Mouse (Mus musculus) frontal cortex, postnatal 25 days (tissue): ENCODE measurements around the gene Ppbp.
"Not testable (repeated sequence)": the region's sequence is repeated elsewhere in the genome, so short reads cannot be mapped to it uniquely, and the experiment has no call there.

ENCODE experiments used
- DNase-seq, 2 experiments: peaks; one replicate each; pipeline ENCODE4 v3.0.0; 2022; ENCODE audit warnings: low spot score in 2 of 2

Ppbp gene

GRCm38 (mm10) chr5:90785659-90786588 lies 17.6 kb downstream of the Ppbp start, which contains the start of gene Cxcl3:
Cxcl3 (plus strand) TSS chr5:90786103.
- no peak for DNase-seq

- no peak for DNase-seq
These were observed 19.8 kb downstream of the Ppbp start for GRCm38 (mm10) chr5:90788114-90788513.

DNA sequence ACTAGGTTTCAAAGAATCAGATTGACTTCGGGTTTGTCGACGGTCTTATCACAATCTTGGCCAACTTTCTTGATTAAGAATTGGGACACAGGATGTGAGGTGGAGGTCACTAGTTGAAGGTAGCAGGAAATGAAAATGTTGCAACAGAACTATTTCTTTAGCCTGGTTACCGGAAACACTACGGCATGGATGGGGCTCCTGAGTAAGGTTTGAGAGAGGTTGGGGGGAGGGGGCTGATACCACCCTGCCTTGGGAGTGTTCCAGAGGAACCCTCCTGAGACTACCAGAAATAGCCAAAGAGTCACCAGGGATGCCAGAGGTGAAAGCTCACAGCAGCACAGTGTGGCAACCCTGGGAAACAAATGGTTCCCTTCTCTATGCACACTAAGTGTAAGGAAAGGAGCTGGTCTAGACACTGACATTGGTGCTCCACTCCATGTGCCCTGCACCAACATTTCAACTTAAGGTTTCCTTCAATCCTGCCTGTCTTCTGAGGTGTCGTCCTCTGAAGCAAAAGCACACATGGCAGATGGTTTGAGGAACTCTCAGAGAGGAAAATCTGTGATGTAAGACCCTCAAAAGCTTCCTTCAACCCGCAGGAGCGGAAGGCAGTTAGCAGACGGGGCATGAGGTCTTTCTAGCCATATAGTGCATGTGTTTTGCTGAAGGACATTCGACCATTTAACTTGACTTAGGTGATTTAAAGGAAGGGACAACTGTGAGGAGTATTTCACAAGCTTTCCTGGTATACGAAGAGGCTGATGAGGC lies 21.2 kb downstream of the Ppbp start:
- DNase-seq = no peak

DNA sequence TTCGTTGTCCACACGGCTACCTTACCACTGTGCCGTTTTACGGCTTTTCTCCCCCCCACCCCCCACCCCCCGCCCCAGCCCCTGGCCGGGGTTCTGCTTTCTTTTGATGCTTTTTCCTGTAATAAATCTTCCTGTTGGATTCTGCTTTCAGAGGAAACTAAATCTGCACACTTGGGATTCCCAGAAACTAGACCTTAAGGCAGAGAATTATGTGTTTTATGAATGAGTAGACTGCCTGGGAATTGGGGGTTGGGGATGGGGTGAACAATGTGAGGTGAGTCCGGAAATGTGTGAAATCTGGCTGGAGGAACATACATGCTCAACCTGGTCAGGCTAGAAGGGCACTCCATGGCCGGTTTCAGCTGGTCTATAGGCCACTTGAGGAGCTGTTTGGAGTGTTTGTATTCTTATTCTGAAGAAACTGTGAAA lies 21.8 kb downstream of the Ppbp start:
- no peak for DNase-seq

DNA sequence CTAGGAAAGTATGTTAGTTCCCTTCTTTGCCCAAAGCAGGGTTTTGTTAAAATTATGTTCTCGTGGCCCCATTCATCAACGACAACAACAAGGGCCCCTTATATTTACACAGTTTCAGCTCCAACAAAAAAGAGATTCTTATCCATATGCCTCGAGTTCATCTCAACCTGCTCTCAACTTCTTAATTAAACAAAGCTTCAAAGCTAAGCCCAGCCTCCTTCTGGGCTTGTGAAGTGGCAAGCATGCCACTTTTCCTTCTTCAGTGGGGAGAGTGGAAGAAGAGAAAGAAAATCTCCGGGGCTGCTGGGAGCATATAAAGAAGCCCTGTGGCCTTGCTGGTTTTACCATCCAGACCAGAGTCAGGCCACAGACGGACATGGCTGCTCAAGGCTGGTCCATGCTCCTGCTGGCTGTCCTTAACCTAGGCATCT lies 25.9 kb downstream of the Ppbp start, which contains the start of gene Cxcl15:
Cxcl15 (plus strand) TSS at position 340 of the 431 bp plus-strand sequence.
- no peak for DNase-seq

DNA sequence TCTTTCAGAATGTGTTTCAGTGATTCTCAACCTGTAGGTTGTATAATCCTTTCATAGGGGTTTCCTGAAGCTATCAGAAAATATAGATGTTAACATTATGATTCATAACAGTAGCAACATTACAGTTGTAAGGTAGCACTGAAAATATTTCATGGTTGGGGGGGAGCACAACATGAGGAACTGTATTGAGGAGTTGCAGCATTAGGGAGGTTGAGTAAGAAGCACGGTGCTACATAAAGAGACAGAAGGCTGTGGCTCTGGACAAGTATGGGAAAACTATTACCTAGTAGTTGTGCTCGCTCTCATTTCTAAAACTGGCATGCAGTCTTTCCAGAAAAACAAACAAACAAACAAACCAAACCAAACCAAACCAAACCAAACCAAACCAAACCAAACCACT lies 27.1 kb downstream of the Ppbp start:
- DNase-seq = not testable (repeated sequence)

- DNase-seq = no peak
These were observed 36.3 kb downstream of the Ppbp start for GRCm38 (mm10) chr5:90804574-90804973.

DNA sequence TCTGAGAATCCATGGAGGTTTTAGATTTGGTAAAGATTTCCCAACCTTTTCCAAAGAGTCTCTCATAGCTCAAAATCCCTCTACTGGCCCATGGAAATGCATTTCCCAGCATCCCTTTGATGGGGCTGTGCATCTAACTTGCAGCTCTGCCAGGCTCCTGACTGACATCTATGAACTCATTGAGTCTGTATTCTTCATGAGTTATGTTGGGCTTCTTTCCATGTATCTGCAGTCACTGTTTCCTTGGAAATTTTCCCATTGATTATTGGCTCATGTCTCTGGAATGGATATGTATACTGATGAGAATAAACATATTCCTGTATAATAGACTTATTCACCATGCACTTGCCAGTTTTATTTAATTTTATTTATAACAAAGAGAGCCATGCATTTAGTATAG lies 37.7 kb downstream of the Ppbp start:
- no peak for DNase-seq

DNA sequence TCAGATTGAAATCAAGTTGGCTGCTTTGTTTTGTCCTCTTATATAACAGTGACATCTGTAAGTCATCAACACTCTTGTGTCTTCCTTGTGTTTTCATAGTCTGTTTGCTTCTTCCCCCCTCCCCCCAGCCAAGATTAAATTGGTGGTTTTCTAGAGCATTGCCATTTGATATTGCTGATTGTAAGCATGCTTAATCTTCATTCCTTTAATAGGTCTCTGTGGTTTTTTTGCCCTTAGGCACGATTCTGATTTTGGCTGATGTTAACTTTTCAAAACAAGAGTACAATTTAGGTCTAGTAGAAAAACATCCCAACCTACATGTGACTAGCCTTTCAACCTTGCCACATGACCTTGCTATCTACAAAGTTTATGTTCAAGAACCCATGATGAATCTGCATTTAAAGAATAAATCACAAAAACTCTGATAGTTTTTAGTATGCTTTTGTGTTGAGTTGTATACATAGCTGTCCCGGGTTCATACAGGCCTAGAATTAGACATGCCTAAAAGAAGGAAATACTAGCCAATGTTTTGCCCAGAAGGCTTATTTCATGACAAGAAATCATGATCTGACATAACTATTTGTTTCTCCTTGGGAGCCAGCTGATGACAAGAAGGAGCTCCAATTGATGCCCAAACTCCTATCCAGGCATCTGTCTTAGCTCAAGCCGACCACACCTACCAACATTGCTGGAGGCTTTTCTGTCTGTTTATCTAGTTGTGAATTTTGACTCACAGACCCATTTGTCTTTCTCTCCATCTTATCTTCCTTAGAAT lies 39.0 kb downstream of the Ppbp start:
- DNase-seq = no peak
